Mouse (Mus musculus): ENCODE data around the gene Tsr3.
A peak's percentile ranks its signal among the peaks of the same experiment; 100 is the strongest.

Tsr3 gene

GRCm38 (mm10) chr17:25243131-25243780, 3.3 kb downstream of the Tsr3 start:
- no peak for DNase-seq (ENCODE audit: extremely low read depth, low read depth, low spot score)

GRCm38 (mm10) chr17:25244239-25244638, 4.3 kb downstream of the Tsr3 start:
- DNase-seq (ENCODE audit: extremely low read depth, low read depth, low spot score), result peak; percentile 46

- no peak for DNase-seq (ENCODE audit: extremely low read depth, low read depth, low spot score)
Measured at GRCm38 (mm10) chr17:25248033-25248750, 8.2 kb downstream of the Tsr3 start.

GRCm38 (mm10) chr17:25250181-25250835, 10.3 kb downstream of the Tsr3 start:
- DNase-seq (ENCODE audit: extremely low read depth, low read depth, low spot score), result no peak

- DNase-seq (ENCODE audit: extremely low read depth, low read depth, low spot score), result no peak
Measured at GRCm38 (mm10) chr17:25252643-25253042, 12.7 kb downstream of the Tsr3 start.

GRCm38 (mm10) chr17:25253760-25254159, 13.8 kb downstream of the Tsr3 start:
- no peak for DNase-seq (ENCODE audit: extremely low read depth, low read depth, low spot score)

- no peak for DNase-seq (ENCODE audit: extremely low read depth, low read depth, low spot score)
Measured at GRCm38 (mm10) chr17:25255110-25255509, 15.1 kb downstream of the Tsr3 start.

- no peak for DNase-seq (ENCODE audit: extremely low read depth, low read depth, low spot score)
Measured at GRCm38 (mm10) chr17:25256140-25256754, 16.3 kb downstream of the Tsr3 start, which contains the start of gene Baiap3. TSS of gene Baiap3 (minus strand) at chr17:25256364.

GRCm38 (mm10) chr17:25257804-25258261, 17.9 kb downstream of the Tsr3 start:
- DNase-seq (ENCODE audit: extremely low read depth, low read depth, low spot score), result no peak

GRCm38 (mm10) chr17:25264453-25264852, 24.5 kb downstream of the Tsr3 start:
- no peak for DNase-seq (ENCODE audit: extremely low read depth, low read depth, low spot score)

- no peak for DNase-seq (ENCODE audit: extremely low read depth, low read depth, low spot score)
Measured at GRCm38 (mm10) chr17:25270795-25271335, 30.9 kb downstream of the Tsr3 start.

- DNase-seq (ENCODE audit: extremely low read depth, low read depth, low spot score), result no peak
Measured at GRCm38 (mm10) chr17:25272326-25272725, 32.4 kb downstream of the Tsr3 start.

- DNase-seq (ENCODE audit: extremely low read depth, low read depth, low spot score), result peak; percentile 54
Measured at GRCm38 (mm10) chr17:25272951-25273705, 33.2 kb downstream of the Tsr3 start.

GRCm38 (mm10) chr17:25273706-25274501, 33.9 kb downstream of the Tsr3 start:
- DNase-seq (ENCODE audit: extremely low read depth, low read depth, low spot score), result peak; percentile 90

GRCm38 (mm10) chr17:25274571-25275346, 34.8 kb downstream of the Tsr3 start, which contains the start of gene Ube2i:
TSS of gene Ube2i (minus strand) at chr17:25274622.
- DNase-seq (ENCODE audit: extremely low read depth, low read depth, low spot score), result no peak

- DNase-seq (ENCODE audit: extremely low read depth, low read depth, low spot score), result no peak
Measured at GRCm38 (mm10) chr17:25275833-25276232, 35.9 kb downstream of the Tsr3 start.

- DNase-seq (ENCODE audit: extremely low read depth, low read depth, low spot score), result no peak
Measured at GRCm38 (mm10) chr17:25282133-25282532, 42.2 kb downstream of the Tsr3 start.

- no peak for DNase-seq (ENCODE audit: extremely low read depth, low read depth, low spot score)
Measured at GRCm38 (mm10) chr17:25285033-25285432, 45.1 kb downstream of the Tsr3 start.

GRCm38 (mm10) chr17:25288842-25289241, 48.9 kb downstream of the Tsr3 start:
- no peak for DNase-seq (ENCODE audit: extremely low read depth, low read depth, low spot score)

Data from fat pad, adult 2 months (tissue).